Mouse (Mus musculus) naive thymus-derived CD4-positive, alpha-beta T cell, adult 5 months (primary cell): ENCODE results near the gene Trip10. TPM values are rescaled to one million over a fixed set of nuclear protein-coding genes. Genes with fewer than 3 reads are reported as not detected.

ENCODE experiments used
- polyA plus RNA-seq: library from polyadenylated mRNA; unstranded; fragments of 100-300 nt; shearing (Covaris generic); gene quantifications from one replicate; pipeline ENCODE4 v1.2.1, GENCODE M21; 2017

Gene Trip10
- 5.1 TPM for polyA plus RNA-seq

DNA sequence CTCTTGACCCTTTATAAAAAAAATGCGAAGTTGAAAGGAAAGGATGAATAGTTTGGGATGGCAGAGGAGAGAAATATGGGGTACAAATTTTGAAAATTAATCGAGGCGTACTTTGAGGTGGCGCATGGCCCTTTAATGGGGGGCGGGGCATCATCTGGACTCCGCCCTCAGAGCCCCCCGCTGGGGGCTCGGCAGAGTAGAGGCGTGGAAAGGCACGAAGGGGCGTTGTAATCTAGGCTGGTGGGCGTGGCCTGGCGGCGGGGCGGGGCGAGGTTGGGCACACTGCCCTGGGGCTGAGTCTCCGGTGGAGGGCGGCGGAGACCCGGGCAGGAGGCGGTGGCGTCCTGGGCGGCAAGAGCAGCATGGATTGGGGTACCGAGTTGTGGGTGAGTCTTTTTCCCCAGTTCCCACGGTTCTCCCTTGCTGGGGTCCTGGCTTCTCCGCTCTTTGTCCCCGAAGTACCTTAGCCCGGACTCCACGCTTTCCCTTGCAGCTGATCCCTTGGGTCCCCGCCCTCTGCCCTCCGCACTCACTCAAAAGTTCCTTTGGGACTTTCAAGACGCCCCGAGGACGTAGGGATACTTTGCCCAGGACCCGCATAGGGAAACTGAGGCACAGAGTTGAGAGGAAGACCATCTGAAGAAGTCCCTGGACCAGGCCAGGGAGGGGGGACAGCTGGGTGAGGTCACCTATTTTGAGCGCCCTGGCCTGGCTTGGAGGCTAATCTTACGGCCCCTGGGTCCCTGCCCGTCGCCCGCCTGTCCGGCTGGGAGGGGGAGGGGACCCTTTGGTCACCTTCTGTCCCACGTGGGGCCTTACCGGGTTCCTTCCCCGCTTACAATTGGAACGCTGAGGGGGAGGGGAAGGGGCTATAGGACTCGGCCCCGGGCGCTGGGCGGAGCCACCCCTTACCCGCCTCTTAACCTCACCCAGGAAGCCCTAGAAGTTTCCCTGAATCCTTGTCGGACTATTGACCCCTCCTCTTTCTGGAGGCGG is at the start of gene Trip10:
Gene Trip10, plus strand, starts transcription at position 270 of the 996 bp plus-strand sequence.

DNA sequence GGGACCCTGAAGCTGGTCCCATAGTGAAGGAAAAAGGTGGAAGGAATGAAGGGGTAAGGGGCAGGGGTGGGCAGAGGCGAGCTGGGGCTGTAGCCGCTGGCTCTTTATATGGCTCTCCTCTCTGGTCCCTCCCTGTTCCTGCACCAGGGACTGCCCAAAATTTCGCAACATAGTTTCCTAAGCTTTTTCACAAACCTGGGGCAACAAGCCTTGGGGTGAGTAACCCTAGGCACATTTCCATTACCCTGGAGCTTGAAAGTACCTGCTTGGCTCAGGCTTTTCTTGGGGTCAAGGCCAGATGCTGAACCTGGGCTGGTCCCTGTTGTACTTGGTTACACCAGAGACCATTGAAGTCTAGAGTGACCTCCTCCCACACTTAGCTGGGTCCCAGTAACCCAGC is 21.2 kb upstream of the Trip10 start, which contains the start of gene C3:
Gene C3, minus strand, starts transcription at position 123 of the 400 bp plus-strand sequence.

DNA sequence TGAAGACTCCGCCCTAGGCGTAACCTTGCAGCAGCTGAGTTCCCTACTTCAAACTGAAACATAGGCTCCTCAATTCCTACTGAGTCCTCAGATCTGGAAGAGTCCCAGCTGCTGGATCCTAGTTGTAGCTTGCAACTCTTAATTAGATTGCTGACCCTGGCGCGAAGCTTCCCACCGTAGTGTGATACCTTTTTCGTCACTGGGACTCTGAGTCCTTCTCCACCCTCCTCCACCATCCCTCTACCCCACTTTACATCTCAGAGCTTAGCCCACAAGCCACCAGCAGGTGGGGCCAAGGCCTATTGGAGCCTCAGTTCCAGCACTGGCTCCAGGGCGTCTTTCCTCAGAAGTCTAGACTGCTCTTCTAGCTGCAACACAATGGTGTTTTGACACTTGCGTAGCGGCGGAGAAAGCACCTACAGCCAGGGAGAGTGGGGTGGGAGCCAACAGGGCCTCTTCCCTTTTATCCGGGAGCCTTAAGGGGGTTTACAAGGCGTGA is 1.0 kb upstream of the Trip10 start, which contains the start of gene Gpr108:
Gene Gpr108, minus strand, starts transcription at position 246 of the 499 bp plus-strand sequence.

DNA sequence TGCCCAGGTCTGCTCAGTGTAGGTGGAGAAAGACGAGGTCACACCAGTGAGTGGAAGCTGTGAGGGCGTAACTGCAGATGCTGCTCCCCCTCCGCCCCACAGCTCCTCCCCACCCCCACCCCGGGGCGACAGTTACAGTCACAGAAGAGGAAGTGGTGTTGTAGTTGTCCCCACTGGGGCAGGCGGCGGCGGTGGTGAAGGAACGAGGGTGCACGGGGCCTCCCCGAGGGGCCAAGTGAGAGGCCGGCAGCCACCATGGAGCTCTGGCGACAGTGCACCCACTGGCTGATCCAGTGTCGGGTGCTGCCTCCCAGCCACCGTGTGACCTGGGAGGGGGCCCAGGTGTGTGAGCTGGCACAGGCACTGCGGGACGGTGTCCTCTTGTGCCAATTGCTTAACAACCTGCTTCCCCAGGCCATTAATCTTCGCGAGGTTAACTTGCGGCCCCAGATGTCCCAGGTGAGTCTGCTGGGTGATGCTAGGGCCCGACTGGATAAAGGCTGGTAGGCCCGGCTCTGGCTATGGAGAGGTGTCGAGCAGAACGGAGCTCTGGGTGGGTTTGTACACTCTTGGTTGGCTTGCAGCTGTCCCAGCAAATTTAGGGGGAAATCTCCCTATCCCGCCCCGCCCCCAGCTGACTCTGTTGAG is 29.8 kb downstream of the Trip10 start, which contains the start of gene Vav1:
Gene Vav1, plus strand, starts transcription at position 158 of the 648 bp plus-strand sequence.

Other genes starting within 250 kb of the Trip10 start
- gene Pspn, start 249.4 kb upstream of the Trip10 start, polyA plus RNA-seq: not detected
- 71.2 TPM for gene Gtf2f1, start 238.2 kb upstream of the Trip10 start, polyA plus RNA-seq
- gene Gm17949, start 238.0 kb upstream of the Trip10 start, polyA plus RNA-seq: 1.1 TPM
- gene Khsrp, start 217.9 kb upstream of the Trip10 start, polyA plus RNA-seq: 60.8 TPM
- gene Slc25a41, start 207.8 kb upstream of the Trip10 start, polyA plus RNA-seq: not detected
- 1.7 TPM for gene Crb3, start 190.3 kb upstream of the Trip10 start, polyA plus RNA-seq
- gene Slc25a23, start 189.6 kb upstream of the Trip10 start, polyA plus RNA-seq: 13.0 TPM
- 126 TPM for gene Dennd1c, start 170.9 kb upstream of the Trip10 start, polyA plus RNA-seq
- gene Tubb4a, start 161.7 kb upstream of the Trip10 start, polyA plus RNA-seq: 1.1 TPM
- 3.9 TPM for gene Tnfsf9, start 144.1 kb upstream of the Trip10 start, polyA plus RNA-seq
- gene Cd70, start 99.7 kb upstream of the Trip10 start, polyA plus RNA-seq: not detected
- gene Tnfsf14, start 55.3 kb upstream of the Trip10 start, polyA plus RNA-seq: not detected
- gene C3, start 21.3 kb upstream of the Trip10 start, polyA plus RNA-seq: not detected
- 56.3 TPM for gene Gpr108, start 1.0 kb upstream of the Trip10 start, polyA plus RNA-seq
- 198 TPM for gene Vav1, start 29.6 kb downstream of the Trip10 start, polyA plus RNA-seq
- not detected for gene Adgre1, start 109.2 kb downstream of the Trip10 start, polyA plus RNA-seq